Mouse (Mus musculus) neural tube, embryonic 12.5 days (tissue): ENCODE data around the gene Tnik. TPM values are rescaled to one million over a fixed set of nuclear protein-coding genes. Genes with fewer than 3 reads are reported as not detected.

Experiments
- ATAC-seq: fragments of 200-750 bp; cut with Nextera tagmentation; 2 replicates; pipeline ENCODE4 v1.8.0; 2017; ENCODE audit warnings: low read depth, mild to moderate bottlenecking, moderate TSS enrichment, moderate library complexity; ENCODE audit not compliant: low FRiP score
- H3K27ac ChIP-seq: fragments of 300-500 bp; sonication (generic); 2 replicates; pipeline ENCODE4 v1.5.1; 2016
- H3K27me3 ChIP-seq: fragments of 300-500 bp; sonication (generic); replicated peaks from 2 replicates; pipeline ENCODE4 v1.6.1; 2016; ENCODE audit warnings: mild to moderate bottlenecking
- H3K36me3 ChIP-seq: fragments of 300-500 bp; sonication (generic); 2 replicates; pipeline ENCODE4 v1.6.1; 2016; ENCODE audit warnings: mild to moderate bottlenecking
- H3K4me1 ChIP-seq: fragments of 300-500 bp; sonication (generic); 2 replicates; pipeline ENCODE4 v1.6.1; 2016
- H3K4me2 ChIP-seq: fragments of 300-500 bp; sonication (generic); replicated peaks from 2 replicates; pipeline ENCODE4 v1.6.1; 2016; ENCODE audit warnings: mild to moderate bottlenecking
- H3K4me3 ChIP-seq: fragments of 300-500 bp; sonication (generic); 2 replicates; pipeline ENCODE4 v1.5.1; 2016
- H3K9ac ChIP-seq: fragments of 300-500 bp; sonication (generic); 2 replicates; pipeline ENCODE4 v1.6.1; 2016; ENCODE audit warnings: mild to moderate bottlenecking
- H3K9me3 ChIP-seq: fragments of 300-500 bp; sonication (generic); 2 replicates; pipeline ENCODE4 v1.6.1; 2016; ENCODE audit warnings: mild to moderate bottlenecking
- WGBS: fragments of 180-500 bp; shearing (Covaris S2); methylation state at CpG from one replicate; pipeline ENCODE4 v1.1.7; 2016; 5-methylcytosine and 5-hydroxymethylcytosine counted together
- polyA plus RNA-seq: library from polyadenylated mRNA; unstranded; fragments of >200 nt; fragmentation: Nextera tagmentation; extraction: Ambion mirVana; gene quantifications from 2 replicates; pipeline ENCODE4 v1.2.1, GENCODE M21; 2016

The Tnik gene
- polyA plus RNA-seq, 1 experiment from 2014 or later = 50.6 TPM

GRCm38 (mm10) chr3:28392542-28392941 is 129.5 kb downstream of the Tnik start:
- Histone ChIP-seq H3K9me3 (no peaks in the 10 kb centered on the region), H3K27ac (no peak overlapping the region), H3K27me3 (no peaks in the 10 kb centered on the region), H3K36me3 (no peaks in the 10 kb centered on the region), H3K9ac (no peak overlapping the region), H3K4me2 (no peak overlapping the region), H3K4me1 (no peaks in the 10 kb centered on the region), H3K4me3 (no peak overlapping the region)
- ATAC-seq = no peak

GRCm38 (mm10) chr3:28398781-28399180 is 135.8 kb downstream of the Tnik start:
- 97% methylated on average over 1 of the region's 1 CpGs for WGBS
- Histone ChIP-seq H3K9ac (no peak overlapping the region), H3K9me3 (no peaks in the 10 kb centered on the region), H3K4me1 (no peaks in the 10 kb centered on the region), H3K4me2 (no peak overlapping the region), H3K36me3 (no peaks in the 10 kb centered on the region), H3K27me3 (no peaks in the 10 kb centered on the region), H3K4me3 (no peak overlapping the region), H3K27ac (no peak overlapping the region)
- 0 out of 2 replicates have a peak, but pooled peaks have one; percentile 41 for ATAC-seq

GRCm38 (mm10) chr3:28399593-28400216 is 136.7 kb downstream of the Tnik start:
- H3K9me3 ChIP-seq = no peaks in the 10 kb centered on the region
- no peaks in the 10 kb centered on the region for H3K36me3 ChIP-seq
- H3K27ac ChIP-seq = no peak overlapping the region
- no peaks in the 10 kb centered on the region for H3K4me1 ChIP-seq
- no peaks in the 10 kb centered on the region for H3K27me3 ChIP-seq
- H3K4me3 ChIP-seq = no peak overlapping the region
- no peak overlapping the region for H3K9ac ChIP-seq
- WGBS = 89% methylated on average over 9 of the region's 9 CpGs
- no peak overlapping the region for H3K4me2 ChIP-seq
- ATAC-seq = no peak

GRCm38 (mm10) chr3:28401335-28401734 is 138.3 kb downstream of the Tnik start:
- ATAC-seq = no peak
- Histone ChIP-seq H3K9ac (no peak overlapping the region), H3K4me1 (no peaks in the 10 kb centered on the region), H3K27ac (no peak overlapping the region), H3K27me3 (no peaks in the 10 kb centered on the region), H3K4me3 (no peak overlapping the region), H3K36me3 (no peaks in the 10 kb centered on the region), H3K9me3 (no peaks in the 10 kb centered on the region), H3K4me2 (no peak overlapping the region)
- 82% methylated on average over 9 of the region's 9 CpGs for WGBS

- H3K4me3 ChIP-seq = no peak overlapping the region
- no peak overlapping the region for H3K27ac ChIP-seq
- no peaks in the 10 kb centered on the region for H3K27me3 ChIP-seq
- H3K9me3 ChIP-seq = no peaks in the 10 kb centered on the region
- H3K4me2 ChIP-seq = no peak overlapping the region
- WGBS = 60% methylated on average over 6 of the region's 6 CpGs
- H3K9ac ChIP-seq = no peak overlapping the region
- no peaks in the 10 kb centered on the region for H3K36me3 ChIP-seq
- H3K4me1 ChIP-seq = no peaks in the 10 kb centered on the region
- ATAC-seq = no peak
Observed at GRCm38 (mm10) chr3:28402221-28402620, 139.2 kb downstream of the Tnik start.

GRCm38 (mm10) chr3:28405391-28405790 is 142.4 kb downstream of the Tnik start:
- WGBS = 84% methylated on average over 2 of the region's 2 CpGs
- no peak overlapping the region for H3K9ac ChIP-seq
- no peaks in the 10 kb centered on the region for H3K36me3 ChIP-seq
- no peak overlapping the region for H3K4me2 ChIP-seq
- H3K4me3 ChIP-seq = no peak overlapping the region
- no peaks in the 10 kb centered on the region for H3K9me3 ChIP-seq
- no peak overlapping the region for H3K27ac ChIP-seq
- H3K4me1 ChIP-seq = no peaks in the 10 kb centered on the region
- no peak for ATAC-seq
- no peaks in the 10 kb centered on the region for H3K27me3 ChIP-seq

- Histone ChIP-seq H3K9ac (no peak overlapping the region), H3K27me3 (no peaks in the 10 kb centered on the region), H3K36me3 (no peaks in the 10 kb centered on the region), H3K4me3 (no peak overlapping the region), H3K27ac (no peak overlapping the region), H3K4me2 (no peak overlapping the region), H3K9me3 (no peaks in the 10 kb centered on the region), H3K4me1 (no peaks in the 10 kb centered on the region)
- WGBS = 62% methylated on average over 12 of the region's 12 CpGs
- ATAC-seq = peak; percentile 72
Observed at GRCm38 (mm10) chr3:28408859-28409459, 145.9 kb downstream of the Tnik start.

GRCm38 (mm10) chr3:28410269-28410668 is 147.3 kb downstream of the Tnik start:
- 75% methylated on average over 3 of the region's 3 CpGs for WGBS
- H3K9ac ChIP-seq = no peak overlapping the region
- no peaks in the 10 kb centered on the region for H3K36me3 ChIP-seq
- no peak overlapping the region for H3K4me2 ChIP-seq
- H3K4me3 ChIP-seq = no peak overlapping the region
- H3K4me1 ChIP-seq = peaks cover 2% of the 10 kb centered on the region; the same call in 1 of the 2 replicates
- H3K27ac ChIP-seq = no peak overlapping the region
- peak; percentile 77; the same call in 1 of the 2 replicates for ATAC-seq
- no peaks in the 10 kb centered on the region for H3K9me3 ChIP-seq
- no peaks in the 10 kb centered on the region for H3K27me3 ChIP-seq

- H3K4me2 ChIP-seq = no peak overlapping the region
- H3K9me3 ChIP-seq = no peaks in the 10 kb centered on the region
- no peak overlapping the region for H3K4me3 ChIP-seq
- H3K36me3 ChIP-seq = no peaks in the 10 kb centered on the region
- no peak overlapping the region for H3K27ac ChIP-seq
- 36% methylated on average over 2 of the region's 2 CpGs for WGBS
- no peaks in the 10 kb centered on the region for H3K27me3 ChIP-seq
- H3K4me1 ChIP-seq = peaks cover 14% of the 10 kb centered on the region
- H3K9ac ChIP-seq = no peak overlapping the region
- ATAC-seq = peak; percentile 56; the same call in 1 of the 2 replicates
Observed at GRCm38 (mm10) chr3:28415986-28416385, 153.0 kb downstream of the Tnik start.

GRCm38 (mm10) chr3:28417091-28417715 is 154.2 kb downstream of the Tnik start:
- 89% methylated on average over 5 of the region's 5 CpGs for WGBS
- H3K27ac ChIP-seq = no peak overlapping the region
- no peaks in the 10 kb centered on the region for H3K27me3 ChIP-seq
- no peak overlapping the region for H3K9ac ChIP-seq
- ATAC-seq = no peak
- no peaks in the 10 kb centered on the region for H3K36me3 ChIP-seq
- no peaks in the 10 kb centered on the region for H3K9me3 ChIP-seq
- peaks cover 14% of the 10 kb centered on the region for H3K4me1 ChIP-seq
- no peak overlapping the region for H3K4me3 ChIP-seq
- no peak overlapping the region for H3K4me2 ChIP-seq

GRCm38 (mm10) chr3:28420194-28420593 is 157.2 kb downstream of the Tnik start:
- H3K27me3 ChIP-seq = no peaks in the 10 kb centered on the region
- no peak overlapping the region for H3K9ac ChIP-seq
- no peaks in the 10 kb centered on the region for H3K9me3 ChIP-seq
- H3K27ac ChIP-seq = no peak overlapping the region
- no peak for ATAC-seq
- H3K4me1 ChIP-seq = peaks cover 13% of the 10 kb centered on the region
- no peak overlapping the region for H3K4me3 ChIP-seq
- H3K4me2 ChIP-seq = no peak overlapping the region
- 84% methylated on average over 6 of the region's 6 CpGs for WGBS
- H3K36me3 ChIP-seq = no peaks in the 10 kb centered on the region

GRCm38 (mm10) chr3:28420698-28421097 is 157.7 kb downstream of the Tnik start:
- ATAC-seq = no peak
- Histone ChIP-seq H3K4me1 (peaks cover 8% of the 10 kb centered on the region), H3K36me3 (no peaks in the 10 kb centered on the region), H3K9me3 (no peaks in the 10 kb centered on the region), H3K27ac (no peak overlapping the region), H3K27me3 (no peaks in the 10 kb centered on the region), H3K9ac (no peak overlapping the region), H3K4me2 (no peak overlapping the region), H3K4me3 (no peak overlapping the region)
- 70% methylated on average over 3 of the region's 3 CpGs for WGBS
